Mouse (Mus musculus): Measurements from ENCODE around the gene Rab27a.
"Not testable (repeated sequence)": the region's sequence is repeated elsewhere in the genome, so short reads cannot be mapped to it uniquely, and the experiment has no call there.

Gene Rab27a

DNA sequence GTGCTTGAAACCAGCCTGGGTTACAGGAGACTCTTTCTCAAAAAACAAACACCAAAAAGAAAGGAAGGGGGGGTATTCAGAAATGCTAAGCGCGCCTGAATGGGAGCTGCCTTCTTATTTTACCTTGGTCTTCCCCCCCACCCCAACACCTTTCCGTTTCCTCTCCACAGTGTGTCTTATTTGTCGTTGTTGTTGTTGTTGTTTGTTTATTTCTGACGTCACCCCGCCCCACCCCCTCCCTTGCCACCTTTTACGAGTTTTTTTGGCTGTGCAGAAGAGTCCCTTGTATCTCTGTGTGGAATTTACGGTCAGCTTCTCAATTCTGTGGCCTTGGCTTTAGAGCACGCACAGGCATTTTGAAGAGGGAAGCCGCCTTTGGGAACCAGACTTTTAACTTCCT is 1.1 kb downstream of the Rab27a start:
- no peak for DNase-seq (ENCODE audit: low spot score in 2 of 2)

DNA sequence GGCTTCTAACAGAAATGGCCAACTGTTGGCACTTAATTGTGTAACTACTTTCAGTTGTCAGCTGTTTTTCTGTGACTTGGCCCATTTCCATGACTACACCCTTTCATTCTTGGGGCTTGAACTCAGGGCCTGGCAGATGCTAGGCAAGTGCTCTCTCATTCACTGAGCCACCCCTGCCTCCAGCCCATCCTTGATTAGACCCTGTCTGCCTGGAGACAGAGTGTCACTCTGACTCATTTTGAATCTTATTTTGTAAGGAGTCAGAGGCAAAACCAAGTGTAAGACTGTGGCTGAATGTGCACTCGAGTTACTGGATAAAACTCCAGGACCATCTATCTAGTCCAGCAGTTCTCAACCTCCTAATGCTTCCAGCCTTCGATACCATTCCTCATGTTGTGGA is 3.3 kb downstream of the Rab27a start:
- DNase-seq (ENCODE audit: low spot score in 2 of 2): no peak

DNA sequence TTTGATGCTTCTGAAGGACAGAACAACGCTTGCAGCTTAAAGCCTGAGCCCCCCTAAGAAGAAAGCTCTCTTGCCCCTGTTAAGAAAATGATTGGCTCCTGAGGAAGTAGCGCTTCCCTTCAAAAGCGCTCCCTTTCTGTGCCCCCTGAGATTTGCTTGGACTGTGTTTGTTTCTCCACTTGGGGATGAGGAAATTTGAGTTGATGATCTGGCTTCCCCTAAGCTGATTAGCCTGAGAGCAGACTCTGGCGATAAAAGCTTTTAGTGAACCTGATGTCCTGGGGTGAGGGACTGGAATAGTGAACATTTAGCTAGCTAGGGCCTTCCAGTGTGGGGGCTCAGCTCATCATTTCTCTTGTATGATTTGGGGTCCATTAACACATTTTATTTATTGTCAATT is 4.3 kb downstream of the Rab27a start:
- DNase-seq (ENCODE audit: low spot score in 2 of 2): no peak

DNA sequence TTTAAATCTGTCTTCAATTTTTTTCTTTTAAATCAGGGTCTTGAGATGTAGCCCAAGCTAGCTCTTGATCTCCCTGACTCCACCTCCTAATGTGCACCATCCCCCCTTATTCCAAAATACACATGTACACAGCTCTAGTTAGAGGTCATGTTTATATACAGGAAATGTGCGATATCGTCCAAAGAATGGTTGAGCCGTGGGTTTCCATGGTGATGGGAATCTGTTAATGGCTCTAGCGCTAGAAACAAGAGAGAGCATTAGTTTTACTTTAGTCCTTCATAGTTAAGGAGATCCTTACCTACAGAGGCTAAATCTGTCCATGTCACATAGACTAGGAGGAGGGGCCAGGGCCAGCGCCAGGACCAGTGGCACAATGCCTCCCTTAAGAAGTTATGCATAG is 5.2 kb downstream of the Rab27a start:
- DNase-seq (ENCODE audit: low spot score in 2 of 2): no peak

DNA sequence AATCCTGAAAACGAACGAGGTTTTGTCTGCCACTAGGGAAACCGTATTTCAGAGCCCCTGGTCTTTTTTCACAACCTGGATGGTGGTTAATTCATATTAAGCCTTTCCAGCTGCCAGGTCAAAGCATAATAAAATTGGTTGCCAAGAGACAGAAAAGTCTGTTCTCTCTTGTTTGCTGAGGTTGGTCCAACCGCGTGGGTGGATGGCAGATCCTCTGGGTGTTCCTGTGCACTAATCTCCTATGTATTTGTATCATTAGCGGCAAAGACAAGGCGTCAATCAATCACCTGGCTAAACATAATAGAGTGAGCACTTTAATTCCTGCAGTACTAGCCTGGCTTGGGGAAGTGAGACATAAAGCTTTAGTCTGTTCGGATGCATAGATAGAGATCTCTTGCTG is 6.0 kb downstream of the Rab27a start:
- DNase-seq (ENCODE audit: low spot score in 2 of 2): no peak

DNA sequence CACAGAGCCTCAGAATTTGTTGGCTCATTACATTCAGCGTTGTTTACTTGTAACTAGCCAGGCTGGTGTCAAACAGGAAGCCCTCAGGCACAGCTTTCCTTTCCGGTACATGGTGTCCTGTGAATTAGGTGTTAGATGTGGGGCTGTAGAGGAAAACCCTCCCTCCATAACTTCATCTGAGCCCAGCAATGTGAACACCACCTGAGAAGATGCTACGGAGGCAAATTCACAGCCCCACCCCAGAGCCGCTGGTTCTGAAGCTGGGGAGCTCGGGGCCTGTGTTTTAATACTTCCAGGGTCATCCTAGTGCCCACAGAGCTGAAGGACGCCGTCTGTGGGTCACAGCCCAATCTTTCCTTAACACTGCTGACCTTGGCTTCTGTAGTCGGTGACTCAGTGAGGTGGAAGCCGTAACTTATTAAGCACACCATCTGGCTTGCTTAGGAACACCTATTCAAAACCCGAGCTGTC is 10.8 kb downstream of the Rab27a start:
- DNase-seq (ENCODE audit: low spot score in 2 of 2): no peak

DNA sequence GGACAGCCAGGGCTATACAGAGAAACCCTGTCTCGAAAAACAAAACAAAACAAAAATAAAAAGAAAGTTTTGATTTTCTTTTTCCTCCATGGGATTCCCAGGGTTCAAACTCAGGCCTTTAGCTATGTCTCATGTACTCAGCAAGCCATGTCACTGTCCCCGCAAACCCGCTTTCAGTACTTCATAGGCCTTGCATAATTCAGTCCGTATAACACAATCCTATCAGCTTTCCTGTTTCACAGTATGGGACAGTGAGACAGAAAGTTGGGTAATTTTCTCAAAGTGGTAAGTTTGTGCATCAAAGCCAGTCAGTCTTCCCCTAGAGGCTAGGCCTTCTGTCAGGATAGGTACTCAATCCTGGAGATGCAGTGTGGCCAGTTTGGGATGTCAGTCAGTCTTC is 14.6 kb downstream of the Rab27a start:
- DNase-seq (ENCODE audit: low spot score in 2 of 2): no peak

DNA sequence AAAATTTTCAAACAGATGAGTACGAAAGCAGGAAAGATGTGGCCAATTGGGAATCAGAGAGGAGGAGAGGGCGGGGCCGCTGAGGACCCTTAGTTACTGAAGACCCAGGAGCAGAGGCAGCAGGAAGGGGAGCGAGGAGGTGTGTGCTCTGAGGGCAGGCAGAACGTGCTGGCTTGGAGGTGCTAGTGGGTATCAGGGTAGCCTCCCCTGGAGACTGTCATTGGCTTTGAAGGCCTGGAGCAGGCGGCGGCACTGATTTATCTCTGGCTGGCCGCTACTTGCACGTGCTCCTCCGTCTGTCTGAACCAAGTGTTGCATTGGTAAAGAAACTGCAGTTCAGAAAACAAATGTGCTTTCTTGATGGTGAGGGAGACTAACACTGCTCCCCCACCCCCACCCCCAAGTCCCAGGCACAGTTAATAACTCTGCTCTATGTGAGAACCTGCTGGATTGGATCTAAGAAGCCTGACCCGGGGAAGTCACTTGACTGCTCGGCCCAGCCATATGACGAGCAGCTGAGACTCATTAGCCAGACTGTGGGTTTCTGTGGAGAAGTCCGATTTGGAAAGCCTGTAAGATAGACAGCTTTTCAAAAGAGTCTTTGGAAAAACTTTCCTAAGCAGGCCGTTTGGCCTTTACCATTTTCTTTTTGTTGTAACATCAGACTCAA is 19.1 kb downstream of the Rab27a start:
- DNase-seq (ENCODE audit: low spot score in 2 of 2): no peak

DNA sequence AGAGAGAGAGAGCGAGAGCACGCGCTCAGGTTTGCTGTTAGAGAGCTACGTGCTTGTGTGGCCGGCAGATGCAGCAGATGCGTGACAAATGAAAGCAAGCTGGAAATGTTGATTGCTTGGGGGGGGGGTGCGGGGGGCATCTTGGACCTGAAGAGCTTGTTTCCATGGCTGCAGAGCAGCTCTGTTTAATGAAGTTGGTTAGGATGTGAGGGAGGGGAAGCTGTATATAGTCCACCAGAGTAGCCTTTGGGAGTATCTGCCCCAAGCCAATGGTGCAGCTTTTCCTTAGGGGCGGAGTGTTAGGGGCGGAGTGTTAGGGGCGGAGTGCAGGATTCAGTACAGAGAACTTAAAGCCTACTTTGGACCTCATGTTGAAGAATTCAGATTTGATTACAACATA is 22.4 kb downstream of the Rab27a start:
- DNase-seq (ENCODE audit: low spot score in 2 of 2): no peak

DNA sequence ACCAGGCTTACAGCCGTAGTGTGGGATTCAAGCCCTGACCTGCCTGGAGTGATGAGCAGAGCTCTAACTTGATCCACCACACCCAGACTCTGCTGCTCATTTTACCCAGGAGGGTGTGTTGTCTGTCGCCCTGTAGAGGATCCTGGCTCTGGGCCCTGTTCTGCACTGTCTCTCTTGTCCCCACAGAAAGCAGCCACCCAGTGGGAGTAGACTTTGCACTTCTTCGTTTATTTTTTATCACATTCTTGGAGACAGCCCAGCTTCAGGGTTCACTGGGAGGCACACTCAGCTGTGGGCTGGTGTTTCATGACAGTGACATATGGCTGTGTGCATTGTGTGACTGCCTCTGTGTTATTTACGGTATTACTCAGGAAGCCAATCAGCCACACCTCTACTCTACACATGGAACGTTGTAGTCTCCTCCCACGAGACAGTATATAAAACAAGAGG is 23.6 kb downstream of the Rab27a start:
- peak; percentile 27 to 49 for DNase-seq (ENCODE audit: low spot score in 2 of 2)

DNA sequence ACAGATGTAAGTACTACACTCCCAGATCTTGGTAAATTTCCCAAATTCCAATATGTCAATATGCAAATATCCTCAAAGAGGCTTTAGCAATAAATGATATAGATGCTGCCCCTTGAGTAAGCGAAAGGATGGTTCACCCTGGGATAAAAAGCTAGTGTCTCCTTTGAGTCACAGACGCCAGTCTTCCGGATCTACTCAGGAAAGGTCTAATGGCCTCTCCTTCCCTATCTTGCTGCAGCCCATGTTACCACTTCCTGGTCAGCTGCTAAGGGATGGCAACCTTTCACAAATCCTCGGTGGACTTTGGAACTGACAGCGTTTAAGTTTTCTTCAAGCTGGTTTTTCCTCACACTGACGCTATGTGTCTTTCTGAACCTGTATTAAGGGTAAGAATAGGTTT is 24.0 kb downstream of the Rab27a start:
- DNase-seq (ENCODE audit: low spot score in 2 of 2): no peak

DNA sequence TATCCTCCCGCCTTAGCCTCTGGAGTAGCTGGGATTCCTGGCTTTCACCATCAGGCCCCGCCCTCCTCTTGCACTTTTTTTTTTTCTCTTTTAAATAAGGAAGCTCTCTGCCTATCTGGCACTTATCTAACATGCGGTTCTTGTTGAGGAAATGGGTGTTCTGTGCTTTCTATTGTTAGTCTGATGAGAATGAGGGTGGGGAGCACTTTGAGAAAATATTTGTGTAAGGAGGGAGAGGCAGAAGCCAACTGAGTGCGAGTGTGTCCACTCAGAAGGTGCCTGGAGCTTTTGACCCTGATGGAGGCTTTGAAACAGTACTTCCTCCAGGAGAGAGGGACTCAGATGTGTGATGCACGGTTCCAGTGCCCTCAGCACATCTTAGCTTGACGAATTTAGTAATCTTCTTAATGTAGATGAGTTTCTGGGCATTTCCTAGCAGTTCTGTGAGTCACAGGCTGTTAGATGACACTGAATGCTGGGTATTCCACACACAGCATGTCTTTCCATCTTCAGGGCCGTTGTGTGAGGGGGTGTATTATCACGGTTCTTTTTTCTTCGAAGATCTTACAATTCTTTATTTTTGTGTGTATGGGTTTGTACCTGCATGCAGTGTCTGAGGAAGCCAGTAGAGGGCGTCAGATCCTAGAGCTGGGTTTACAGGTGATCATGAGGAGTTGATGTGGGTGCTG is 26.5 kb downstream of the Rab27a start:
- DNase-seq (ENCODE audit: low spot score in 2 of 2): no peak

DNA sequence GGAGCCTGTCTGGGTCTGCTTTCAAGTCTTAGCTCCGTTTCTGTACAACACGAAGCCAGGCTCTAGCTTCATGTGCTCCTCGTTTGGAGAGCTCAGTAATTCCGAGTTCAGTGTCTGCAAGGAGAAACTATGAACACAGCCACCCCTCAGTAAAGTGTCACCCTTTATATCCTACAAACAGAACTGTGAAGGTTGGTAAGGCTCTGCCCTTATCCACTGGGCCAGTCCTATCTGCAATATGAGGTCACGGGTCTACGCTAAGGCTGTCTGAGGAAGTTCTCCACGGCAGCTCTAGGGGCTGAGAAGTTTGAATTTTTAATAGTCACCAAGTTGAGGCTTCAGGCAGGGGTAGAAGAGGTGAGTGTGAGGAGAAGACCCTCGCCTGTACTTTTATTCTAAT is 27.8 kb downstream of the Rab27a start:
- no peak for DNase-seq (ENCODE audit: low spot score in 2 of 2)

DNA sequence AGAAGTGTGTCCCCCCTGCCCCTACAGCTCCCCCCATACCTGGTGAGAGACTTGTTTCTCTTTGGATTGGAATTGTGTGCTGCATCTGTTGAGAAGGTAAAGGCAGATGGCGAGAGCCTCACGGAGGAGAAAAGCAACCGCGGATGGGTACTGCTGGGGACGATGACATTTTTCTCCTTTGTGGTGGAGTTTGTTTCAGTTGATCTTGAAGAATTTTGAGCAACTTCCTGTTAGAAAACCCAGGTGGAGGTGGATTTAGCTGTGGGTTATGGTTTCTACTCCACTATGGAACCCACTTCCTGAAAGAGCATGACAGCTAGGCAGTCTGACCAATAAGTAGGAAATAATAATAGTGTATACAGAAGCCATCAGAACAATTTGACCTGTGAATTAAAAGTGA is 28.5 kb downstream of the Rab27a start:
- no peak for DNase-seq (ENCODE audit: low spot score in 2 of 2)

DNA sequence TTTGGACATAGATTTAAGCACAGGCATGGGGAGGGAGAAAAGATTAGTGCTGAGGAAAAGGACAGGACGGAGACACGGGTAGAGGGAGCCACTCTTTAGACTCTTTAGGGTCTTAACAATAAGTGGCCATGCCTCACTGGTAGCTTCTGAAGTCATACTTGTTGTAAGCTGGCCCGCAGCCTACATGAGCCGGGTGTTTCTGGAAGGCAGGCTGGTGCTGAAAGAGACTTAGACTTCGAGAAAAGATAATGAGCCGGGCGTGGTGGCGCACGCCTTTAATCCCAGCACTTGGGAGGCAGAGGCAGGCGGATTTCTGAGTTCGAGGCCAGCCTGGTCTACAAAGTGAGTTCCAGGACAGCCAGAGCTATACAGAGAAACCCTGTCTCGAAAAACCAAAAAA is 34.7 kb downstream of the Rab27a start:
- DNase-seq (ENCODE audit: low spot score in 2 of 2): not testable (repeated sequence)

DNA sequence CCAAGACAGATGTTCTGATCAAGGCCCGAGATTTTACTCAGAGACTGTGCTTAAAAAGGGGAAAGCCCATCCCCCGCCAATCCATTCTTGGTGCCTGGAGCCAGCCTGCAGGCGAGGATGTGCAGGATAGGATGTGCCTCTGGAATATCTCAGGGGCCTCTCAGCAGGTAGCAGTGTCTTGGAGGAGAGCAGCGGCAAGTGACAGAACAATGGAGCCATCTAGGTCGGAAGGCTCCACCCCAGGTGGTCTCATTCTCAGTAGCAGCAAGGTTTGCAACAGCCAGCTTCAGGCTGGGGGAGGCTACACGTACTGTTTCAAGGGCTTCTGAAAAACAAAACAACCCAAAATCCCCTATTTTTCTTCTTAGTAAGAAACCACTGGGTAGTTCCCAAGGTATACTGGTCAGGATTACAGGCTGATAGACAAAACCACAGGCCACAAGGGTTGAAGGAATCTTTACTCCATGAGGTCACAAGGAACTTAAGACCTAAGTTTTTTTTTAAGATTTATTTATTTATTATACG is 35.2 kb downstream of the Rab27a start:
- DNase-seq (ENCODE audit: low spot score in 2 of 2): no peak

DNA sequence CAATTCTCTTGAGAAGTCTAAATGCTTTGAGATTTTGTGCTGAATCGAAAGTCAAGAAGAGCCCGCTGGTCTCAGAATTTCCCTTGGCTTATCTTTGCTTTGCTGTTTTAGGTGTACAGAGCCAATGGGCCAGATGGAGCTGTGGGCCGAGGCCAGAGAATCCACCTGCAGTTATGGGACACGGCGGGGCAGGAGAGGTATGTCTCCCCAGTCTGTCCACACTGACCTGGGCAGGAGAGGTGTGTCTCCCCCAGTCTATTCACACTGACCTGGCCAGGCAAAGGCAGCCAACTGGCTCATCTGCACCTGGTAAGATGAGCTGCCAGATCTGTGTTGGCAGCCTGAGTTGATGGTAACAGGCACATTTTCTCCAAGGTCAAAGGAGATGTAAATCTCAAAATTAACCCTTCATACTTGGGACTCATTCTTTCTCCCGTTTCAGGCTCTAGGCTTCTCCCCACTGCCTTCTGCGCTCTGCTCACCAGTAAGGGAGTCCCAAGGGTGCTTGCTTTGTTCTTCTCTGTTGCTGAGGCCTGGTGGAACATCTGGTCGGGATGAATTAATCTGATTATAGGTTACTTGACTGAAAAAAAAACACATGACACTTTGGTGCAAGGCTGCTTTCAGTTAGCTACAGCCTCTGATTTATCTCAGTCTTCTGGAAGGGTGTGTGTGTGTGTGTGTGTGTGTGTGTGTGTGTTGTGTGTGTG is 37.8 kb downstream of the Rab27a start:
- no peak for DNase-seq (ENCODE audit: low spot score in 2 of 2)

DNA sequence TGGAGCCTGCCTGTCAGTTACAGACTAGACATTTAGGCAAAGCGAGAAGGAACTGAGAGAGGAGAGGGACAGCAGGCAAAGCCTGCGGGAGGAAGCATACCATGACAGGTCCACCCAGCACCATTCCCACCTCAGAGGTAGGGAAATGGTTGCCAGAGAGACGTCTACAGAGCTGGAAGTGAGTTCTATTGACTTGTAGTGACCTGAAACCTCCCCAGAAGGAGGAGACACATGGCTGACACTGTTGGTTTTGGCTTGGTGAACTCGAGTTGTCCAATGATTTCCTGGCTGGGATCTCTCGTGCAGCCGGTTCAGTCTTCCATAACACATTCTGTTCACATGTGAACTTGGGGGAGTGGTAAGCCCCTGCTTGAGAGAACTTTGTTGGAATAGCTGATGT is 39.3 kb downstream of the Rab27a start:
- DNase-seq (ENCODE audit: low spot score in 2 of 2): no peak

DNA sequence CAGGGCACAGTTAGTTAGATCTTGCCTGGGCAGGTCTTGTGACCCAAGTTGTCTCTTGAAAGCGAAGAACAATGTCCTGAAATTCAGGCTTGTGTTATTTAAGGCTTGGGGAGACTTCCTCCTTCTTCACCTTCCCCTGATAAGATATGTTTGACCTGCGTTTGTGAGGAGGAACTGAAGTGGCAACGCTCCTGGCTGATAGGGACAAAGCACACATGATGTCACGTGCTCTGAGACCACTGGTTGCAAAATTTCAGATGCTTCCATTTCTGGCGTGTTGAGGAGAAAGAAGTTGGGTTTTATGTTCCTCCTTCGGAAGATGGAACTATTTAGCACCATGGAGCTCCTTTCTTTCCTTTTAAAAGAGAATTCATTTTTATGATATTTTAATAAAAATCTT is 41.2 kb downstream of the Rab27a start:
- DNase-seq (ENCODE audit: low spot score in 2 of 2): no peak

DNA sequence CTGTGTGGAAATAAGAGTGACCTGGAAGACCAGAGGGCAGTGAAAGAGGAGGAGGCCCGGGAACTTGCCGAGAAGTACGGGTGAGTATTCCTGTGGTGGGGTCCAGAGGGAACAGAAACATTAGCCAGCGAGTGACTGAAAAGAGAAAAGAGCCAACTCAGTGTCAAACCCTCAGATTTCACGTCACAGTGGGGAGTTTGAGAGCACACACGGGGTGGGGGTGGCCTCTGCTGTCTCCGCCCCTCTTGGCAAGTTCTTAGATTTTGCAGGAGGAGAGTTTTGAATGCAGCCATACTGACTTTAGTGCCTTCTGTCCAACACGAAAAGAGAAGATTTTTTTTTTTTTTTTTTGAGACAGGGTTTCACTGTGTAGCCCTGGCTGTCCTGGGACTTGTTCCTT is 42.5 kb downstream of the Rab27a start:
- no peak for DNase-seq (ENCODE audit: low spot score in 2 of 2)

DNA sequence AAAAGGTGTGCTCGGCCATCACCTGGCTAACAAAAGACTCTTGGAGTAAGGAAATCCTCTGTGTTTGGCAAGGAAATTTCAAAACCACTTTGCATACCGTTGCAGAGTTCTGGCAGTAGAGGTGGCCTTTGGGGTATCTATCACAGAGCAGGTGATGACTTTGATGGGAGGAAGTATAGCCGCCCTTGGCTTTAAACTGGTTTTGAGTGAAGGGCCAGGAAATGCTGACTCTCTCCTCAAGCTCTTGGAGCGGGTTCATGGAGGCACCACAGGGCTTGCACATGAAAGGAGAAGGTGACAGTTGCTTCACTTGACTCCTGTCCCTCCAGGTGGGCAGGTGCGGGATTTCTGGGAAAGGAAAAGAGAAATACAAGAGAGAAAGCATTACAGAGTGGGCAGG is 42.9 kb downstream of the Rab27a start:
- DNase-seq (ENCODE audit: low spot score in 2 of 2): no peak

DNA sequence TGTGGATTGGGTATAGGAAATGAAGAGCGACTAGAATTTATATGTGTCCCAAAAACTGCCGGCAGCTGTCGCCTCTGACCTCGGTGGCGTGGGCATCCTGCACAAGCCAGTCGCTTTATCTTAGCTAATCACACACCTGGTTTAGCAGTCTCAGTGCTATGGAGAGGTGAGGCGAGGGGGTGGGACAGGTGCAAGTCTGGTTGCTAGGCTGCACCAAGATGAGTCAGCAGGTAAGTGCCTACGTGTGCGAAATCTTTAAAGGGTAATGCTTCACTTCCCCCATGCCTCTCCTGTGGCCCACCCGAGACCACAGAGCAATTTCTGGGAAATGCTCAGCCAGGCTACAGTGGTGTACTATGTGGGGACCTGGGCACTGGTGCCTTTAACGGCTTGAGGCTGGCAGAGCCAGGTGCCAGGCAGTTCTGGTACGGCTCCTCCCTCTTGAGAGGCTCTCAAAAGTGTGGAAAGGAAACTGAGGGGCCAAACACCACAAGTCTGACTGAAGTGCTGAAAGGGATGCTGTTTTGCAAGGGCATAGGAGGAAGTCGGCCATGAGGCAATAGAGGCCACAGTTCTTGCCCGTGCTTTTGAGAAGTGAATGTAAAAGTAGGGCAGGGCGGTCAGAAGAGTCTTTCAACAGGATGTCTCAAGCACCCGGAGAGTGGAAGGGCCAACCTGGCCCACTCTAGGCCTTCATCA is 44.7 kb downstream of the Rab27a start:
- DNase-seq (ENCODE audit: low spot score in 2 of 2): no peak

Data from frontal cortex, postnatal 14 days (tissue).